ENCODE assay signal across 8 mouse cellular contexts in genomic region chr14:55743711-55744110, GRCm38 (mm10). TPM values are rescaled to one million over a fixed set of nuclear protein-coding genes. Genes with fewer than 3 reads are reported as not detected.
DNase-seq lines count a peak whose midpoint lies in the region; ATAC-seq lines count a peak whose summit lies in the region.

No protein-coding gene starts in this region.

- H3K4me2 ChIP-seq in hindbrain, embryonic 12.5 days (replicated peaks), result no peak overlapping the region

- H3K4me3 ChIP-seq in hindbrain, embryonic 12.5 days, result no peak overlapping the region

- H3K9me3 ChIP-seq in hindbrain, embryonic 12.5 days (replicated peaks), result no peaks in the 10 kb centered on the region

- H3K4me1 ChIP-seq in hindbrain, embryonic 12.5 days, result peaks cover 24% of the 10 kb centered on the region

- H3K27me3 ChIP-seq in hindbrain, embryonic 12.5 days, result no peaks in the 10 kb centered on the region

- no peak overlapping the region for H3K27ac ChIP-seq in hindbrain, embryonic 12.5 days

- peak; percentile 55 for ATAC-seq in hindbrain, embryonic 12.5 days (ENCODE audit: low FRiP score)

- peaks cover 23% of the 10 kb centered on the region for H3K36me3 ChIP-seq in hindbrain, embryonic 12.5 days

- H3K9ac ChIP-seq in hindbrain, embryonic 12.5 days, result no peak overlapping the region

- peak; percentile 79 for DNase-seq in MEL-GATA-1-ER (ENCODE audit: extremely low read depth, low read depth)
- DNase-seq in cerebellum, postnatal 10 days, result peak; percentile 91 to 94
- peak; percentile 72 to 85 for DNase-seq in frontal cortex, postnatal 14 days (ENCODE audit: low spot score in 2 of 2)
- DNase-seq in layer of hippocampus, postnatal 14 days (ENCODE audit: low spot score in 2 of 2), result peak; percentile 85 to 88
- DNase-seq in lung, postnatal 25 days (ENCODE audit: low spot score), result peak; percentile 90
- peak; percentile 95 for DNase-seq in retina, embryonic 14.5 days (ENCODE audit: low spot score)
- DNase-seq in thymus, postnatal 36 days, result peak; percentile 81 to 85

- 22% methylated on average over 10 of the region's 10 CpGs for WGBS in hindbrain, embryonic 12.5 days

RNA-seq across cellular contexts. Expression of gene Dhrs1, which starts 1.8 kb away (rescaled TPM):
- 73.2 and 75.0 TPM in 2 replicates for polyA plus RNA-seq in hindbrain, embryonic 12.5 days (2016; fragmentation: Nextera tagmentation; extraction: Ambion mirVana)
- total RNA-seq in layer of hippocampus, postnatal 14 days (2021), result 100 to 1,000 TPM in 1 of 2 experiments, 10 to 100 TPM in 1; 96.3 to 102 TPM

RNA-seq across cellular contexts. Expression of gene Nop9, which starts 1.8 kb away (rescaled TPM):
- 42.0 and 47.5 TPM in 2 replicates for polyA plus RNA-seq in hindbrain, embryonic 12.5 days (2016; fragmentation: Nextera tagmentation; extraction: Ambion mirVana)
- 10 to 100 TPM; 15.7 to 17.3 TPM for total RNA-seq in layer of hippocampus, postnatal 14 days (2021)

RNA-seq across cellular contexts. Expression of gene Cideb, which starts 14.5 kb away (rescaled TPM):
- polyA plus RNA-seq in hindbrain, embryonic 12.5 days (2016; fragmentation: Nextera tagmentation; extraction: Ambion mirVana), result 0.36 and 0.56 TPM in 2 replicates
- 1 to 10 TPM in 1 of 2 experiments, under 1 TPM in 1; 0.43 to 1.3 TPM for total RNA-seq in layer of hippocampus, postnatal 14 days (2021)

RNA-seq across cellular contexts. Expression of gene Ltb4r2, which starts 17.5 kb away (rescaled TPM):
- 0.36 and 0.57 TPM in 2 replicates for polyA plus RNA-seq in hindbrain, embryonic 12.5 days (2016; fragmentation: Nextera tagmentation; extraction: Ambion mirVana)
- total RNA-seq in layer of hippocampus, postnatal 14 days (2021), result under 1 TPM; 0.30 to 0.38 TPM

RNA-seq across cellular contexts. Expression of gene Rabggta, which starts 21.6 kb away (rescaled TPM):
- polyA plus RNA-seq in hindbrain, embryonic 12.5 days (2016; fragmentation: Nextera tagmentation; extraction: Ambion mirVana), result 36.6 and 38.1 TPM in 2 replicates
- 10 to 100 TPM; 41.4 to 41.8 TPM for total RNA-seq in layer of hippocampus, postnatal 14 days (2021)
